Mouse (Mus musculus): Measurements from ENCODE around the gene Anxa6. TPM values are rescaled to one million over a fixed set of nuclear protein-coding genes. Genes with fewer than 3 reads are reported as not detected.

The Anxa6 gene
- 10 to 100 TPM; 81.1 to 89.5 TPM for total RNA-seq (2021)

DNA sequence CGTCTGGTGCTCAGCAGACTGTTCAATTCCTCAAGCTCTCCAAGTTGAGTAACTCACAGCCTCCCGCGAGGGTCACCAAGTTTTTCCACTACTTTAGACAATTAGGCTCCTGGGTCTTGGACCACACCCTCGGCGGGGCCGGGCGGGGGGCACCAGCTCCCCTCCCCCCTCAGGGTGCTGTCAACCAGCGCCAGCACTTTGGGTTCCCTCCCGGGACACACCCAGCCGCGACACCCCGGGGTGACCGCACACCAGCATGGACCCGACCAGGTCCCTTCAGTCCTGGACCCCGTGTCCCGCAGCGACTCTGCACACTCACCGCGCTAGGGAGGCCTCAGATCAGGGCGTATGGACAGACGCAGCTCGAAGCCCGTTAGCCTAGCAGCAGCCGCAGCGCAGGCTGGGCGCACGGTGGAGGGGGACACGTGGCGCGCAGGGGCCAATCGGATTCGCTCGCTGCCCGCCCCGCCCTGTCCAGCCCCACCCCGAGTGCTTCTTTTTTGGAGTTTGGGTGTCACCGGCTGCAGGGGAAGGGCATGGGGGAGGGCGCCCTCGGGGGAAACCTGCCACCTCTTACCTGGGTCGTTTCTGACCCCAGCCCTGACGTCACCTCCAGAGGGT, at the start of gene Anxa6:
TSS of gene Anxa6 (minus strand) at position 406 of the 621 bp plus-strand sequence.
- peak; percentile 77 to 83 for DNase-seq (ENCODE audit: low spot score in 2 of 2)
- intact Hi-C loops (cut with DNase I), result no loop called here

DNA sequence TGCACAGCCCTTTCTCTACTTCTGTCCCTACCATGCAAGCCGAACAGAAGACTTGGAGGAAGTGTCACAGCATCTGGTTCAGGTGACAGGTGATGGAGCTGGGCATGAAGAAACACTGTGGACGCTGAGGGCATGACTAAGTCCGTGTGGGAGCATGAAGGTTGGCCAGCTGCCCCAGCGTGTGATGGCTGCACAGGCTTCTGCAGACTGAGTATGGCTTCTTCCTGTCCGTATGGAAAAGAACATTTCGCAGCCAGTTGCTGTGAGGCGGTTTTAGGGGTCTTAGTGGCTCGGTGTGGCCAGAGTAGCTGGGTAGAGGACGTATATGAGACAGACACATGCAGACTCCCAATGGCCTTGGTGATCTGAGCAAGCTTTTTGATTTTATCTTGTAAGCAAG, 48.0 kb upstream of the Anxa6 start:
- no peak for DNase-seq (ENCODE audit: low spot score in 2 of 2)
- intact Hi-C loops (cut with DNase I), result no loop called here

GRCm38 (mm10) chr11:55079180-55079579, 45.9 kb upstream of the Anxa6 start:
- intact Hi-C loops (cut with DNase I), result no loop called here

GRCm38 (mm10) chr11:55078502-55078901, 45.3 kb upstream of the Anxa6 start:
- DNase-seq (ENCODE audit: low spot score in 2 of 2), result no peak
- intact Hi-C loops (cut with DNase I), result no loop called here

More at GRCm38 (mm10) chr11:55079180-55079579, 45.9 kb upstream of the Anxa6 start:
- DNase-seq (ENCODE audit: low spot score in 2 of 2), result no peak

DNA sequence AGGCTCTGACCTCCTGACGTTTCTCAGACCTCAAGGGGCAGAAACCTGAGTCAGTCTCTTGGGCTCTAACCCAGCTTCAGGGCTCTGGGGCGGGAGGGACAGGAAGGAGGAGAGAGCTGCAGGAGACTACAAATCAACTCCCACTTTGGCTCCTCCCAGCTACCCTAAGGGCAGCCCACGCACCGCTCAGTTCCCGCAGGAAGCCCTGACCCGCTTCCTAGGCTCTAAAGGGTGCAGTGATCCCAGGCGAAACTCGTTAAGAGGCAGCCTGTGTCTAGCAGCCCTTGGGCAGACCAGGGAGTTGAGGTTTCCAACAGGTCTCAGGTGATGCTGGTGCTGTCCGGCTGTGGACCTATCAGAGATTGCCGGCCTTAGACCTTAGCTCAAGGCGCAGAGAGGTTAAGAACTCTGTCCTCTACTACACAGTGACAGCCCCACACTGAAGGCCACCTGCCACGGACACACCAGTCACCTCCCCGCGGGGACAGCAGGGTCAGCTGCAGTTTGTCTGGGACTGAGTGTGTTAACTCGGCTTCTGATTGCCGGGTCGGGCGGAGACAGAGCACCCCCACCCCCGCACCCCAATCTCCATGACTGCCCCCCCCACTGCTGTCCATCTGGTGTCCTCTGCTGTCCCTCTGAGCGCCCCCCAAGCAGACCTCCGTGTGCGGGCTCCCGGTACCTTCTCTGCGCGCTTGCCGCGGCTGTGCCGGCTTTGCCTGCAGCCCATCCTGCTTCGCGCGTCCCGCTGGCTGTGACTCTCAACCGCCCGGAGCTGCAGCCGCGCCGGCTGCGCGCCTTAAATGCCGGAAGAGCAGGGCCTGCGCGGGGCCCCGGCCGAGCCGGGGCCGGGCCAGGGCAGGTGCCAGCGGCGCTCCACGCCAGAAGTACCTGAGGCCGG, 44.3 kb upstream of the Anxa6 start, which contains the start of gene Ccdc69:
TSS of gene Ccdc69 (minus strand) at position 801 of the 901 bp plus-strand sequence.
- intact Hi-C loops (cut with DNase I), result no loop called here
- DNase-seq (ENCODE audit: low spot score in 2 of 2), result peak; percentile 16 to 18

GRCm38 (mm10) chr11:55076234-55076633, 43.0 kb upstream of the Anxa6 start:
- intact Hi-C loops (cut with DNase I), result no loop called here

DNA sequence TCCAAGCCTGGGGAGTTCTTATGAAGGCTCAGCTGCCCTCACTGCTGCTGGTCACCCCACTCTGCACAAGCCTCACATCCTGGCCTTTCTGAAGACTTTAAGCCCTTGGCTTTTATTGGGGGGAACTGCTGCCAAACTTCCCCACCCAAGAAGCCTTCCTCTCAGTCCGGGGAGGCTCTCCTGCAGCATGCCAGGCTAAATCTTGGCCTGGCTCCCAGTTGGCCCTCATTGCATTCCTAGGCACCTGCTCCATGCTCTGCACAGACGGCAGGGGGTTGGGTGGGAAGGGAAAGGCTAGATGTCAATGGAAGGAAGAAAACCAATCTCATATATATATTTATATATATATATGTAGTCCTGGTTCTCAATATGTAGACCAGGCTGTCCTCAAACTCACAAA, 42.4 kb upstream of the Anxa6 start:
- no peak for DNase-seq (ENCODE audit: low spot score in 2 of 2)
- intact Hi-C loops (cut with DNase I), result no loop called here

More at GRCm38 (mm10) chr11:55076234-55076633, 43.0 kb upstream of the Anxa6 start:
- DNase-seq (ENCODE audit: low spot score in 2 of 2), result no peak

GRCm38 (mm10) chr11:55073191-55073590, 39.9 kb upstream of the Anxa6 start:
- intact Hi-C loops (cut with DNase I), result no loop called here
- no peak for DNase-seq (ENCODE audit: low spot score in 2 of 2)

- DNase-seq (ENCODE audit: low spot score in 2 of 2), result no peak
- intact Hi-C loops (cut with DNase I), result no loop called here
Measured at GRCm38 (mm10) chr11:55072467-55072866, 39.2 kb upstream of the Anxa6 start.

DNA sequence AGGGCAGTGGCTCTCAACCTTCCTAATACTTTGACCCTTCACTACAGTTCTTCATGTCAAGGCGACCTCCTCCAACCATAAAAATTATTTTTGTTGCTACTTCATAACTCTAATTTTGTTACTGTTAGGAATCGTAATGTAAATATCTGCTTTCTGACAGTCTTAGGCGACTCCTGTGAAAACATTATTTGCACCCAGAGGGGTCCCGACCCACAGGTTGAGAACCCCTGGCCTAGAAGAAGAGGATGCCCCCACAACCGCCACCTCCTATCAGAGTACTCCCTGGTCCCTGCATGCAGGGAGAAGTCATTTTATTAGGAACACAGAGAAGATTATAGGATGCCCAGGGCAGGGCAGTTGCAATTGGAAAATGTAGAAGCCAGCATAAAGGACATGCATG, 38.1 kb upstream of the Anxa6 start:
- DNase-seq (ENCODE audit: low spot score in 2 of 2), result no peak
- intact Hi-C loops (cut with DNase I), result no loop called here

- no peak for DNase-seq (ENCODE audit: low spot score in 2 of 2)
- intact Hi-C loops (cut with DNase I), result no loop called here
Measured at GRCm38 (mm10) chr11:55069023-55069422, 35.8 kb upstream of the Anxa6 start.

GRCm38 (mm10) chr11:55066921-55067320, 33.7 kb upstream of the Anxa6 start:
- intact Hi-C loops (cut with DNase I), result no loop called here

GRCm38 (mm10) chr11:55062856-55063255, 29.6 kb upstream of the Anxa6 start:
- no peak for DNase-seq (ENCODE audit: low spot score in 2 of 2)
- intact Hi-C loops (cut with DNase I), result no loop called here

More at GRCm38 (mm10) chr11:55066921-55067320, 33.7 kb upstream of the Anxa6 start:
- DNase-seq (ENCODE audit: low spot score in 2 of 2), result no peak

DNA sequence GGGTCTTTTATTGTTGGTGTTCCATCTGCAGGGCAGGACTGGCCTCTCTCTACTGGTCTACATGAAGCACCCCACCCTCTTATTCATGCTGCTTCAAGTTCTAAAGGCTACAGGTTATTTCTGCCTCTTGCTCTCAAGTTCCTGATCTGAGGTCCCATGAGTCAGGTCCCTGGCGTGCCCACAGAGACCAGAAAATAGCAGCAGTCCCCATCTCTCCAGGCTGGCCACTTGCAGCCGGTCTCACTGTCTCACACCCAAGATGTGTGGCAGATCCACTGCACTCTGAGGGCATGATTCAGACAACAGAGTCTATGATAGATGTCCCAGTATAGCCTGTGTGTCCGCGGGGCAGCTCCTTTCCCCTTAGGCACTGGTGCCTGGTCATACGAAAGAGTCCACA, 27.6 kb upstream of the Anxa6 start:
- intact Hi-C loops (cut with DNase I), result no loop called here

GRCm38 (mm10) chr11:55057511-55057910, 24.3 kb upstream of the Anxa6 start:
- intact Hi-C loops (cut with DNase I), result no loop called here
- DNase-seq (ENCODE audit: low spot score in 2 of 2), result no peak

More for the DNA sequence above, 27.6 kb upstream of the Anxa6 start:
- no peak for DNase-seq (ENCODE audit: low spot score in 2 of 2)

DNA sequence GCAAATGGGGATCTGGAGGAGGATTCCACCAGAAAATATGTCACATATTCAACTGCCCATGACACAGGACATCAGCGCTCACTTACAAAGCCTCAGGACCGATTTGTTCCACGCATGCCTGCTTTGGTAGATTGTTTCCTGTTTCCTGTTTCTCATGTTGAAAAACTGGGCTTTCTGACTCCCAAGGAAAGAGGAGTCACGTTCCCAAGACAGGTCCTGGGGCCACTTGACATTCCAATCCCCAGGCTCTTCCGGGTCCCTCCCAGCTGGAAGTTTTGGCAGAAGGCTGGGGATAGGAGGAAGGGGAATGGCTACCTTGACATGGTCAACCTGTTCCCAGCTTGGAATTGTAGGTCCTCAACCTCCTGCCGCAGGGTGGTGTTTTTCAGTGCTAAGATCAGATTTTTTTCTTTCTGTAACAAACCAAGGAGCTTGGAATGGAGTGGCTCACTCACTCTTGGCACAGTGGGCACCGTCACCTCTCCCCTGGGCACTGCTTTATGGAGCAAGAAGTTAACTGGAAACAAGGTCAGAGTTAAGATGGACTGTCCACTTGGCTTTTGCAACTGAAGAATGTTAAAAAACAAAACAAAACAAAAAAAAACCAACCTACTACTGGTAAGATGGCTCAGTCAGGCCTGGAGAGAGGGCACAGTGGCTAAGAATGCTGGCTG, 17.7 kb upstream of the Anxa6 start:
- intact Hi-C loops (cut with DNase I), result no loop called here
- no peak for DNase-seq (ENCODE audit: low spot score in 2 of 2)

- intact Hi-C loops (cut with DNase I), result loop anchor here (1.0 to 10.0 kb wide), 4 partner anchors 40 to 341 kb away; no protein-coding TSS in a partner anchor
- peak in 1 of 2 experiments; percentile 12 for DNase-seq (ENCODE audit: low spot score in 2 of 2)
Measured at GRCm38 (mm10) chr11:55046600-55046999, 13.4 kb upstream of the Anxa6 start.

DNA sequence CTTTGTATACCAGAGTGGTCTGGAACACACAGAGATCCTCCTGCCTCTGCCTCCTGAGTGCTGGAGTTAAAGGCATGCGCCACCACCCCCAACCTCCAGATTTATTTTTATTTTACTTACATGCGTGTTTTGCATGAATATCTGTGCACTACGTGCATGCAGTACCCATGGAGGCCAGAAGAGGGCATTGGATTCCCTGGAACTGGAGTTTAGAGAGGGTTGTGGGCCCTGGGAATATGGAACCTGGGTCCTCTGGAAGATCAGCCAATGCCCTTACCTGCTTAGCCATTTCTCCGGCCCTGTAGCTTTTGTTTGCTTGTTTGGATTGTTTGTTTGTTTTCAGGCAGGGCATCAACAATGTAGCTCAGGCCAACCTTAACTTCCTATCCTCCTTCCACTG, 8.1 kb upstream of the Anxa6 start:
- DNase-seq (ENCODE audit: low spot score in 2 of 2), result no peak
- intact Hi-C loops (cut with DNase I), result loop anchor here (10.0 kb wide), 1 partner anchor 213 kb away; no protein-coding TSS in a partner anchor

- peak; percentile 76 to 77 for DNase-seq (ENCODE audit: low spot score in 2 of 2)
- intact Hi-C loops (cut with DNase I), result loop anchor here (1.0 to 5.0 kb wide), 2 partner anchors 41 to 157 kb away; no protein-coding TSS in a partner anchor
Measured at GRCm38 (mm10) chr11:55039591-55039990, 6.3 kb upstream of the Anxa6 start.

DNA sequence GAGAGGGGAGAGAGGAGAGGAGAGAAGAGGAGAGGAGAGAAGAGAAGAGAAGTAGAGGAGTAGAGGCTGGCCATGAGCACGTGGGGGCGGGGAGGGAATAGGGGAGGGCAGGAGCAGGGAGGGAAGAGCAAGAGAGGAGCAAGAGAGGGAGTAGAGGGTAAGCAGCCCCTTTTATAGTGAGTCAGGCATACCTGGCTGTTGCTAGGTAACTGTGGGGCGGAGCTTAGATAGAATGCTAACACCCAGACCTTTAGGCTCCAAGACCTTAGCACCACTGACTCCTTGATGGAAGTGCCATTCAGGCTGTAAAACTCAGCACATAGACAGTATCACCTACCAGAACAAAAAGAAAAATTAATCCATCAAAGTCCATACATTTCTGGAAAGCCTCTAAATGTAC, 3.4 kb upstream of the Anxa6 start:
- no peak for DNase-seq (ENCODE audit: low spot score in 2 of 2)
- intact Hi-C loops (cut with DNase I), result loop anchor here (5.0 kb wide), 1 partner anchor 154 kb away; no protein-coding TSS in a partner anchor
